Mouse (Mus musculus): ENCODE data around the gene Lsm8.
"Not testable (repeated sequence)": the region's sequence is repeated elsewhere in the genome, so short reads cannot be mapped to it uniquely, and the experiment has no call there.

Gene Lsm8

GRCm38 (mm10) chr6:18848051-18848701, at the start of gene Lsm8:
TSS of gene Lsm8 (plus strand) at chr6:18848579.
- DNase-seq (ENCODE audit: extremely low spot score): peak; percentile 95

GRCm38 (mm10) chr6:18800869-18801511, 47.4 kb upstream of the Lsm8 start:
- DNase-seq (ENCODE audit: extremely low spot score): no peak

- no peak for DNase-seq (ENCODE audit: extremely low spot score)
These were observed 35.8 kb upstream of the Lsm8 start for GRCm38 (mm10) chr6:18812623-18813022.

GRCm38 (mm10) chr6:18815606-18816005, 32.8 kb upstream of the Lsm8 start:
- DNase-seq (ENCODE audit: extremely low spot score): no peak

GRCm38 (mm10) chr6:18819343-18819742, 29.0 kb upstream of the Lsm8 start:
- DNase-seq (ENCODE audit: extremely low spot score): peak; percentile 52

- DNase-seq (ENCODE audit: extremely low spot score): no peak
These were observed 28.1 kb upstream of the Lsm8 start for GRCm38 (mm10) chr6:18820246-18820645.

GRCm38 (mm10) chr6:18822812-18823211, 25.6 kb upstream of the Lsm8 start:
- no peak for DNase-seq (ENCODE audit: extremely low spot score)

GRCm38 (mm10) chr6:18832958-18833357, 15.4 kb upstream of the Lsm8 start:
- no peak for DNase-seq (ENCODE audit: extremely low spot score)

- not testable (repeated sequence) for DNase-seq (ENCODE audit: extremely low spot score)
These were observed 3.9 kb upstream of the Lsm8 start for GRCm38 (mm10) chr6:18844529-18844928.

GRCm38 (mm10) chr6:18845571-18845970, 2.8 kb upstream of the Lsm8 start:
- not testable (repeated sequence) for DNase-seq (ENCODE audit: extremely low spot score)

- no peak for DNase-seq (ENCODE audit: extremely low spot score)
These were observed 303 bp downstream of the Lsm8 start for GRCm38 (mm10) chr6:18848702-18849061.

- DNase-seq (ENCODE audit: extremely low spot score): no peak
These were observed 6.9 kb downstream of the Lsm8 start for GRCm38 (mm10) chr6:18855323-18855722.

GRCm38 (mm10) chr6:18856487-18857078, 8.2 kb downstream of the Lsm8 start:
- DNase-seq (ENCODE audit: extremely low spot score): no peak

GRCm38 (mm10) chr6:18866018-18866417, 17.6 kb downstream of the Lsm8 start, which contains the start of gene Ankrd7:
TSS of gene Ankrd7 (plus strand) at chr6:18866318.
- no peak for DNase-seq (ENCODE audit: extremely low spot score)

GRCm38 (mm10) chr6:18889030-18889429, 40.7 kb downstream of the Lsm8 start:
- DNase-seq (ENCODE audit: extremely low spot score): no peak

GRCm38 (mm10) chr6:18894142-18894541, 45.8 kb downstream of the Lsm8 start:
- DNase-seq (ENCODE audit: extremely low spot score): no peak

Data from embryo, embryonic 9.5 days (tissue).